Mouse (Mus musculus): Measurements from ENCODE around the gene Ubtf. TPM values are rescaled to one million over a fixed set of nuclear protein-coding genes. Genes with fewer than 3 reads are reported as not detected.
"Not testable (repeated sequence)": the region's sequence is repeated elsewhere in the genome, so short reads cannot be mapped to it uniquely, and the experiment has no call there.

Gene Ubtf
- 10 to 100 TPM; 57.2 to 60.4 TPM for total RNA-seq (2021)

GRCm38 (mm10) chr11:102319410-102319792 is at the start of gene Ubtf:
TSS of gene Ubtf (minus strand) at chr11:102319742.
- intact Hi-C loops (cut with DNase I) = loop anchor here (5.0 kb wide), 1 partner anchor 238 kb away; the partner anchor contains the start of gene Gpatch8
- DNase-seq = peak; percentile 76 to 87

- no peak for DNase-seq
- intact Hi-C loops (cut with DNase I) = no loop called here
Measured at GRCm38 (mm10) chr11:102369263-102369662, 49.7 kb upstream of the Ubtf start.

GRCm38 (mm10) chr11:102368347-102368746 is 48.8 kb upstream of the Ubtf start:
- intact Hi-C loops (cut with DNase I) = no loop called here
- DNase-seq = no peak

GRCm38 (mm10) chr11:102367504-102368280 is 48.1 kb upstream of the Ubtf start:
- intact Hi-C loops (cut with DNase I) = no loop called here
- no peak for DNase-seq

GRCm38 (mm10) chr11:102366103-102366502 is 46.6 kb upstream of the Ubtf start, which contains the start of gene Slc4a1:
TSS of gene Slc4a1 (minus strand) at chr11:102366203.
- intact Hi-C loops (cut with DNase I); DNase-seq: not testable (repeated sequence)

- intact Hi-C loops (cut with DNase I) = no loop called here
Measured at GRCm38 (mm10) chr11:102365699-102366098, 46.2 kb upstream of the Ubtf start.

GRCm38 (mm10) chr11:102364570-102365371 is 45.2 kb upstream of the Ubtf start:
- intact Hi-C loops (cut with DNase I) = no loop called here
- no peak for DNase-seq

More at GRCm38 (mm10) chr11:102365699-102366098, 46.2 kb upstream of the Ubtf start:
- DNase-seq = no peak

GRCm38 (mm10) chr11:102363623-102364022 is 44.1 kb upstream of the Ubtf start:
- intact Hi-C loops (cut with DNase I) = no loop called here

GRCm38 (mm10) chr11:102361776-102362495 is 42.4 kb upstream of the Ubtf start:
- intact Hi-C loops (cut with DNase I) = no loop called here

More at GRCm38 (mm10) chr11:102363623-102364022, 44.1 kb upstream of the Ubtf start:
- DNase-seq = no peak

GRCm38 (mm10) chr11:102358365-102358764 is 38.8 kb upstream of the Ubtf start:
- no peak for DNase-seq
- intact Hi-C loops (cut with DNase I) = no loop called here

More at GRCm38 (mm10) chr11:102361776-102362495, 42.4 kb upstream of the Ubtf start:
- no peak for DNase-seq

- no peak for DNase-seq
- intact Hi-C loops (cut with DNase I) = no loop called here
Measured at GRCm38 (mm10) chr11:102356636-102357350, 37.3 kb upstream of the Ubtf start.

- DNase-seq = no peak
- intact Hi-C loops (cut with DNase I) = no loop called here
Measured at GRCm38 (mm10) chr11:102356190-102356589, 36.6 kb upstream of the Ubtf start.

GRCm38 (mm10) chr11:102355501-102355900 is 36.0 kb upstream of the Ubtf start:
- intact Hi-C loops (cut with DNase I) = no loop called here
- DNase-seq = no peak

GRCm38 (mm10) chr11:102353021-102353431 is 33.5 kb upstream of the Ubtf start:
- DNase-seq = no peak
- intact Hi-C loops (cut with DNase I) = no loop called here

GRCm38 (mm10) chr11:102352378-102352777 is 32.8 kb upstream of the Ubtf start:
- intact Hi-C loops (cut with DNase I) = no loop called here
- DNase-seq = no peak

- intact Hi-C loops (cut with DNase I) = no loop called here
Measured at GRCm38 (mm10) chr11:102350981-102351523, 31.5 kb upstream of the Ubtf start.

GRCm38 (mm10) chr11:102350416-102350815 is 30.9 kb upstream of the Ubtf start:
- intact Hi-C loops (cut with DNase I) = no loop called here

More at GRCm38 (mm10) chr11:102350981-102351523, 31.5 kb upstream of the Ubtf start:
- DNase-seq = no peak

GRCm38 (mm10) chr11:102349189-102349954 is 29.8 kb upstream of the Ubtf start:
- intact Hi-C loops (cut with DNase I) = no loop called here
- no peak for DNase-seq

More at GRCm38 (mm10) chr11:102350416-102350815, 30.9 kb upstream of the Ubtf start:
- no peak for DNase-seq

- DNase-seq = no peak
- intact Hi-C loops (cut with DNase I) = no loop called here
Measured at GRCm38 (mm10) chr11:102348771-102349170, 29.2 kb upstream of the Ubtf start.

Measured in heart, postnatal 36 days (tissue).